10 mouse cellular contexts compared by ENCODE assay signal in the genomic region with DNA sequence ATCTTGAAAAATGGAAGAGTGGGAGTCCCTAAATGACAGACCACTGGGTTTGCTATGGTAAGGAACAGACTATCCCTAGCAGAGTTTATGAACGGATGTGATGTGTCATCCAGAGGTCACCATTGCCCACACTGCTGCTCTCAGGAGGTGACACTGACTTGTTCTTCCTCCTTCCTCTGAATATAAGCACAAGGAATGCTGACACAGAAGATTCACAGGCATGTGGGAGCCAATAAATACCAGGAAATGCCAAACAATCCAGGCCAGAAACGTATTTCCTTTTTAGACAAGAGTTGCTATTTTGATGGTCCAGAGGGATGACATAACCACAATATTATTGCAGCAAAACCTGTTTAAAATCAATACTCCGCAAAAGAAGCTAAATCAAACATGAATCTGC.
A peak's percentile ranks its signal among the peaks of the same experiment; 100 is the strongest.
DNase-seq lines count a peak whose midpoint lies in the region; ATAC-seq lines count a peak whose summit lies in the region.
"Had no signal": no experiment of that assay in that cellular context is flagged by ENCODE, and none has a peak within 500 bp of the region (broad histone marks: within the 10 kb centered on the region; RNA-seq: fewer than 3 reads in every experiment).

No protein-coding gene starts in this region.

- H3K9me3 ChIP-seq in kidney, embryonic 16.5 days (ENCODE audit: low read length), result no peaks in the 10 kb centered on the region
- H3K9me3 ChIP-seq in heart, embryonic 12.5 days (replicated peaks), result no peaks in the 10 kb centered on the region

- no peaks in the 10 kb centered on the region for H3K27me3 ChIP-seq in kidney, embryonic 16.5 days (ENCODE audit: insufficient read depth, low read length)
- H3K27me3 ChIP-seq in heart, embryonic 12.5 days (replicated peaks), result no peaks in the 10 kb centered on the region

- DNase-seq in kidney, adult 11 months, result peak; percentile 60
- peak; percentile 40 to 72 for DNase-seq in kidney, adult 8-10 months
- peak; percentile 37 for DNase-seq in lung, postnatal 14 days
- DNase-seq in layer of hippocampus, adult 8-10 months (ENCODE audit: low spot score in 2 of 2), result no peak
- no peak for DNase-seq in gastrocnemius, postnatal 10 days
- no peak for DNase-seq in embryo, embryonic 9.5 days (ENCODE audit: extremely low spot score)
- DNase-seq: midbrain, embryonic 14.5 days had no signal

- H3K36me3 ChIP-seq in kidney, embryonic 16.5 days (ENCODE audit: insufficient read depth, low read length), result no peaks in the 10 kb centered on the region
- no peaks in the 10 kb centered on the region for H3K36me3 ChIP-seq in heart, embryonic 12.5 days

- H3K4me2 ChIP-seq in kidney, embryonic 16.5 days (replicated peaks; ENCODE audit: low read depth, low read length), result no peak overlapping the region
- 0 out of 2 replicates have a peak overlapping the region, but pooled peaks have one; percentile 20 for H3K4me2 ChIP-seq in heart, embryonic 12.5 days

- no peak overlapping the region for H3K9ac ChIP-seq in kidney, embryonic 16.5 days (replicated peaks; ENCODE audit: low read length)
- H3K9ac ChIP-seq in heart, embryonic 12.5 days, result no peak overlapping the region

- no peak overlapping the region for H3K27ac ChIP-seq in kidney, embryonic 16.5 days (ENCODE audit: low read length)
- H3K27ac ChIP-seq in heart, embryonic 12.5 days (ENCODE audit: poor library complexity, severe bottlenecking), result peak overlapping the region; percentile 56

- no peak; the same call in 1 of the 2 replicates for ATAC-seq in kidney, embryonic 16.5 days (ENCODE audit: low FRiP score, low TSS enrichment)
- ATAC-seq in heart, embryonic 12.5 days (ENCODE audit: insufficient number of reproducible peaks, low FRiP score), result 0 out of 2 replicates have a peak, but pooled peaks have one; percentile 45
- ATAC-seq: hindbrain, embryonic 16.5 days had no signal

- H3K4me3 ChIP-seq in kidney, embryonic 16.5 days (ENCODE audit: low read length), result no peak overlapping the region
- H3K4me3 ChIP-seq in heart, embryonic 12.5 days, result no peak overlapping the region

- WGBS in kidney, embryonic 16.5 days, result 50% methylated on average over 3 of the region's 3 CpGs
- 50% methylated on average over 3 of the region's 3 CpGs for WGBS in heart, embryonic 12.5 days

- peaks cover 11% of the 10 kb centered on the region for H3K4me1 ChIP-seq in kidney, embryonic 16.5 days (ENCODE audit: insufficient read depth, low read length)
- H3K4me1 ChIP-seq in heart, embryonic 12.5 days (replicated peaks), result peaks cover 49% of the 10 kb centered on the region

Comparison
In these comparisons a context has a peak if more than half of its experiments do, and no peak if none do; other contexts are left out.
1. DNase-seq: peak in kidney, adult 11 months (single experiment), kidney, adult 8-10 months (2 of 2) and lung, postnatal 14 days (single experiment); none in layer of hippocampus, adult 8-10 months (0 of 2), gastrocnemius, postnatal 10 days (single experiment) and embryo, embryonic 9.5 days (single experiment).